Mouse (Mus musculus) heart, adult 18-20 months (tissue): ENCODE measurements at regions not wholly inside any gene's neighbourhood (a gene's known extent, or its start where the extent isn't known, plus 50 kb on each side); places are given as distances from the start of the nearest gene placed in this dataset.
A peak's percentile ranks its signal among the peaks of the same experiment; 100 is the strongest.
"Not testable (repeated sequence)": the region's sequence is repeated elsewhere in the genome, so short reads cannot be mapped to it uniquely, and the experiment has no call there.

Experiments
- DNase-seq, 2 experiments: peaks; one replicate each; pipeline ENCODE4 v3.0.0; 2021 to 2022; ENCODE audit warnings: mixed read lengths in 1 of 2

DNA sequence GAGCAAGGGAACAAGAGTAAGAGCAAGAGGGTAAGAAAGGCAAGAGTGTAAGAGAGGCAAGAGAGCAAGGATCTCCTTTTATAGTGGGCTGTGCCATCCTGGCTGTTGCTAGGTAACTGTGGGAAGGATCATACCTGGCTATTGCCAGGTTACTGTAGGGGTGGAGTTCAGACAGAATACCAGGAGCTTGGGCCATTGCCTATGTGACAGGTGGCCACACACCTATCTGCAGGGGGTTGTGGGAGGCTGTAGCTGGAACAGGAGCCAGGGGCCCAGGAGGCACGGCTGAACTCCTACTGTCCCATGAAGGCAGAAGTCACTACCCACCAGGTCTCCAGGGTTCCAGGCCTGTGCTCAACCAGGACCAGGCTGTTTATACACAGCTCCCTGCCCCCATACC lies 1149.0 kb downstream of the 9330182O14Rik start:
- DNase-seq: no peak

DNA sequence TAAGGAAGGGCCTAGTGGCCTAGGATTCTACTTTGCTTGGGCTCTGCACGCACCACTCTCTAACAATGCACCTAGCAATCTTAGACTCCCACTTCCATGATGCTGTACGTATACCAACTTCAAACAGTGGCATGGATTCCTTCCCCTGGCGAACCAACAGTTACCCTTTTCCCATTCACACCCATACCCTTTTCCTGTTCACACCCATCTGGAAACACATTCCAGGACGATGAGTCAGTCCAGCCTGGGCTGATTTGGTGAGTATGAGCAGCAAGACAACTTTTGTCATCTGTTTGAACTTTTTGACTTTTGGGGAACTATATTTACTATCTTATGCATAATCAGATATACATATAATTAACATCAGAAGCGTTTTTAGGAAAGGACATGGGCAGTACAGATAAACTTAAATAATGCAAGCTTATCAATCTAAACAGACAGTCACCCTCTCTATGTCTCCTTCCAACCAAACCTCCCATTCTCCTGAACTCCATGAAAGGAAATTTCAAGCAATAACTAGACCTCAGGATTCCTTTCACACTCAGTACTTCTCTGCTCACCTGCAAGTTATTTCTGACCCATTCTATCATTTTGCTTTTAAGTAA lies 1152.7 kb downstream of the 9330182O14Rik start:
- DNase-seq: no peak

DNA sequence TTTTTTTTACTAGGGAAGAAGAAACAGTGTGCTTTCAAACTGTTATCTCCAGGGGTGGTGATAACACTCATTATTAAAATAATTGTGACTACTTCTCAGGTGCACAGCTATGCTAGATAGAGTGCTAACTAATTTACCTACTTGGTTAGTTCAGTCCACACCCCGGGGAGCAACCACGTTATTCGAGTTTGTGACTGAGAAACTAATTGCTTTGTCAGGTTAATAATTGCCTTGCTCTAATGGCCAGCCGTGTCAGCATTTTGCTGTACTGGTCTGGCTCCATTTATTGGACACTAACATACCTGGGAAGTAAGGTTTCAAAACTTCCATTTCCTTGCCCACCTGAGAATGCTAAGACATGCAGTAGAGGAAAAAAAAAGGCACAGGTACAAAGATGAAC lies 1163.3 kb downstream of the 9330182O14Rik start:
- DNase-seq: no peak

DNA sequence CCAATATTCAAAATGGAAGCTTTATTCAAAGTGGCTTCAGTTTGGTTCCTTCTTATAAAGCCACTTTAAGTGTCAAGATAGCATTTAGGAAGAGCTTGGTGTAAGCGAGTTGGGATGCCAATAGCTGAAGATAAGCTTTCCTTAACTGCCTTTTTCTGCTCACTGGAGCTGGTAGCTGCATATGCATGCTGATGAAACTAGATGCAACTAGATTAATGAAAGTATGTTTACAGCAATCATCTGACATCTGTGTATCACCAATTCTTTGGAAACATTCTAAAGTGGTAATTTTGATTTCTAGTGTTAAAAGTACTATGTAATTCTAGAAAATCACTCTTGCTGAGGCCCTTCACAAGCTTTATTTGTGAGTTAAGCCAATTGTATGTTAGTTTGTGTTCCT lies 1172.5 kb downstream of the 9330182O14Rik start:
- DNase-seq: no peak

DNA sequence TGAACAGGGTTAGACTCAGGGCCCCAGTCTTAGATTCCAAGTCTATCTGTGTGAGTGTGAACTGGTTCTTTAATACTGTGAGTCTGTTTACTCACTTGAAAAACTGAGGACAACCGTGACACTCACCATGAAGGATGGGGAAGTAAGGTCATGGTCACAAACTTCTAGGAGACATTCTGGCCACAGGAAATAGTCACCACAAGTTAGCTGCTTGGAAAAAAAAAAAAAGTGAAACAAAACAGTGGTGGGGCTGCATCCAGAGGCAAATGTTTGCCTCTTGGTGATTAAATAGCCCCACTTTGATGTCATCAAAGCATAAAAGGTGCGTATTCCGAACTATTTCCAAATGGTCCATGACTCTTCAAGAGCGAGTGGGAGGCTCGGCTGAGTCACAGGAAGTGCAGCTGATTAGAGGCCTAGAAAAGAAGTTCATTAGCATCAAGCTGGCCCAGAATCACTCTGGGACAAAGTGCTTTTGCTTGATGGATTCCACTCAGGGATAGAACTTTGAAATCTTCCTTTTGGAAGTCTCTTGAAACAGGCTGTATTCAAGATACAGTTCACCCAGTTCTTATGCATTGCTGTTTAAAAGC lies 1177.7 kb downstream of the 9330182O14Rik start:
- no peak for DNase-seq

DNA sequence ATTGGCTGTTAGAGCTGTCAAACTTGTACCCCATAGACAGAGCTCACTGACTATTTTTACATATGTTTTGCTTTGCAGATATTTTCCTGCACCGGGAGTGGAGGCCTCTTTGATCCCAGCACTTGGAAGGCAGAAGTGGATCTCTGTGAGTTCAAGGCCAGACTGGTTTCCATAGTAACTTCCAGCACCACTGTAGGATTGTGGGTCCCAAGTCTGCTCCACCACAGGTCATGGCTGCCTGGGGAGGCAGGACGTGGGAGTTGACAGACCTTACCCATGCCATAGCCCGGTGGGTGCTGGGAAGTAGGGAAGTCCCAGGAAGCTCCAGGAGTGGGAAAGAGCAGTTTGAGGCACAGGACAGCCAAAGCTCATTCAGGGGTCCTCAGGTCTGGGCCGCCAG lies 1180.8 kb downstream of the 9330182O14Rik start:
- DNase-seq: no peak

DNA sequence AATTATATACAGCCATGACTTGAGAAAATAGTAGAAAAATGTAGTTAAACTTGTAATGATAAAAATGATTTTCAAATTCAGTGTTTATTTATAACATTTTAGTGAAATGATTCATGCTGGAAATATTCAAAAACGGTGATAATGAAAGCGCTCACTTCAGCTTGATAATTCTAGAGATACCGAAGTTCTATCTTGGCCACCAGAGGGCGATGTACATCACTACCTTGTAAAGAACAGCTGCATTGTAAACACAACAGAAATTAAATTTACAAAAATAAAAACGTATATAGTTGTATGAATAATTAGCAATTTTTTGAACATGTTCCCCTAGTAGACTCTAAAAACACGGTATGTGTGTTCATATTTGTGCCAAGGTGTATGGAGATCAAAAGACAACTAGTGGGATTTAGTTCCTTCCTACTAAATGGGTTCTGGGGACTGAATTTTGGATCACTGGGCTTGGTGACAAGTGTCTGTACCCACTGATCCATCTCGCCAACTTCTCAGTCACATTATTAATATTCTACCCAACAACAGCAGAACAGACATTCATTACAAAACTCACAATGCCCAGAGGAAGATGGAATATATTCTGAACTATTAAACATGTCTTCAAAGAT lies 1191.6 kb downstream of the 9330182O14Rik start:
- DNase-seq: peak; percentile 20 to 54

DNA sequence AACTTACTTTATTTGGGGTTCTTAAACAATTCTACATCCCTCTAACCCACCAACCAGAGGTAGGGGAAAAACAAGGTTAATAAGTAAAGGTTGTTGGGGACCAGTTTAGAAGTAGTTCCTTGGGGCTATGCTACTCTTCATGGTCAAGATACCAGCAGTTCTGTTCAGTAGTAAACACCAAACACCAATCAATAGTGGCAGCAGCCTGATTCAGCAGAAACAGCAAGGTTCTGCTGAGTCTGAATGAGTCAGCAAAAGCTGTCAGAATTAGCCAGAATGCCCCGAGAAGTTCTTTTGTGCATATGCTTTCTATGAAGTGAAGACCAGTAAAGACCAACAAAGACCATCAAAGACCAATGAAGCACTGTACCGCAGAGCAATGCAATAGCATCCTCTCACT lies 1195.1 kb downstream of the 9330182O14Rik start:
- DNase-seq: no peak

DNA sequence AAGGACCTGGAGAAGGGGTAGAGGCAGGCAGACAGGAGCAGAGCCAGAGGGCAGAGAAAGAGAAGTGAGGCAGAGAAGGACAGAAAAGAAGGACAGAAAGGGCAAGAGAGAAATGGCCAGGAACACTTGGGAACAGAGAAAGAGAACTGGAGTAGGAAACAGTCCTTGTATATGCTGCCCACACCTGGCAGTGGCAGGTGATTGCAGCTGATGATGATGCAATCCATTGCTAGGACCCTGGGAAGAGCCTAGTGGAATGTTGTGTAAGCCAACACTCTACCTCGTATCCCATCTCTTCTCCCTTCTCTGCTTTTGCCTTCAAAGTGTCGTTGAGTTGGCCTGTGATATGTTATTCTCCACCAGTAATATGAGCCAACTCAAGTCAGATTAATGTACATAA lies 1195.9 kb downstream of the 9330182O14Rik start:
- DNase-seq: no peak

DNA sequence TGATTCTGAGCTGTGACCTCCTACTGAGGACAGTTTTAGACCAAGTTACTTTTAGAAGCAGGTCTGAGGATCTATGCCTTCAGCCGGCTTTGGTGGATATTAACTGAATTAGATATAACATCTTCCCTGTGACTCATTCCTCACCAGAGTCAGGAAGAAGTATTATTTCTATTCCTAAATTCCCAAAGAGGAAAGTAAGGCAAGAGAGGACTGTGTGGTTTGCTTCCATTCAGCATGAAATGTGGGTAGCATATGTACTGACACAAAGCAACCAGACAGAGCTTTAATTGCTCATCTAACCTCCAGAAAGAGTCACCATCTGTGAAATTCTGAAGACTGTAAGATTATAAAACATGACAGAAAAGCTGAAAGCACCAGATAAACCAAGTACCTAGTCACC lies 1198.3 kb downstream of the 9330182O14Rik start:
- DNase-seq: no peak

DNA sequence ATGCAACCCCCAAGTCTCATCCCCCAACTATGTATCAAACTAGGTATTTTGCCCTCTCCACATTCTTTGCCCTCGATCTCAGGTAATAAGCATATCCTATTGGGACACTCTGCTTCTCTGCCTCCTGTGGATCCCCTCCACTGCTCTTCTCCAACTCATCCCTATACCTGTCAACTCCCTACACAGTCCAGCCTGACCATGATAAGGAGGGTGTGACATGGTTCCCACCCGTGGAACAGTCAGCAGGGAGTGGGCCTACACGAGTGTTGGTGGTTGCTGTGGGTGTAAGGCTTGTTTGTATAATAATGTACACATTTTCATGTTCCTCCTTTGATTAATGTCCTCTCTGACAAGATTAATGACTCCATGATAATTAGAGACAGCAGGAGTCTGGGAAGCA lies 1199.0 kb downstream of the 9330182O14Rik start:
- no peak for DNase-seq

DNA sequence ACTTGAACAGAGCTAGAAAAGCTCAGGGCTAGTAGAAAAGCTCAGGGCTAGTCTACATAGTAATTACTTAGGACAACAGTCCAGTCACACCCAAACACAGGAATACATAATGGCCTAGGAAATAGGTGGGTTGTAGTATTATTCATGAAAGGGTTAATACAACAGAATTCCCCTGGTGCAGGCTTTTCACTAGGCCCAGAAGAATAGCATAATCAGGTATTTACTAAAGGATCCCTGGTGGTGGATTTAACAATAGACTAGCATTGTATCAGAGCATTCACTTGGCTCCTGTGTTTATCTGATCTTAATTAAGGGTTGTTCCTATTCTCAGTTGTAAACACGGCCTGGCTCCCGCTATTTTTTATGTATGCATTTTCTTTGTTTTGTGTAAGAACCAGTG lies 1206.5 kb downstream of the 9330182O14Rik start:
- not testable (repeated sequence) for DNase-seq

DNA sequence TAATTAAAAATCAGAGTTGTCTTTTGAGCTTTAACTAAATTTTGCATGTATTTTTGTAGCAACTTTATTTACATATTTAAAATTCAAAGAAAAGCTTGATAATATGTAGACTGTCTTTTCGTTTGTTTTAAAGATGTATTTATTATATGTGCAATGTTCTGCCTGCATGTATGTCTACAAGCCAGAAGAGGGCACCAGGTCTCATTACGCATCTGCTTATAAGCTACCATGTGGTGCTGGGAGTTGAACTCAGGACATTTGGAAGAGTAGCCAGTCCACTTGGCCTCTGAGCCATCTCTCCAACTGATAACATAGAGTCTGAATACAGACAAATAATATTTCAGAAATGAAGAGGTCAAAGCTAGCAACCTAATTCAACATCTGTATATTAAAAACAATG lies 1211.4 kb downstream of the 9330182O14Rik start:
- no peak for DNase-seq

DNA sequence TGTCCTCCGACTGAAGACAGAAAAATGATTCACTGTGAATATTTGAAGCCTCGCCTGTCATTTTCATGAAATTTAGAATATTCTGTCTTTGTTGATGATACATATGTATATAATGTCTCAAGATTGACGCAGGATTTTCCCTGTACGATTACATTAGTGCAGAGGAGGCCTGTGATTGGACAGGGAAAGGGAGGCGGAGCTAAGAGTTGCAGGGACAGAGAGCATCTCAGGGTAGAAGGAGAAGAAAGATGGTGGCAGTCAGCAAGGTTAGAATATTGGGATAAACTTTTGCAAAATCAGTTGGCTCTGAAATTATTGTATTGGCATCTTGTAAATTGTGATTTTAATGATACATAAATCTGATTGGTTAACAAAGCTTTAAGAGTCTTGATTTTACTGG lies 1213.1 kb downstream of the 9330182O14Rik start:
- DNase-seq: no peak

DNA sequence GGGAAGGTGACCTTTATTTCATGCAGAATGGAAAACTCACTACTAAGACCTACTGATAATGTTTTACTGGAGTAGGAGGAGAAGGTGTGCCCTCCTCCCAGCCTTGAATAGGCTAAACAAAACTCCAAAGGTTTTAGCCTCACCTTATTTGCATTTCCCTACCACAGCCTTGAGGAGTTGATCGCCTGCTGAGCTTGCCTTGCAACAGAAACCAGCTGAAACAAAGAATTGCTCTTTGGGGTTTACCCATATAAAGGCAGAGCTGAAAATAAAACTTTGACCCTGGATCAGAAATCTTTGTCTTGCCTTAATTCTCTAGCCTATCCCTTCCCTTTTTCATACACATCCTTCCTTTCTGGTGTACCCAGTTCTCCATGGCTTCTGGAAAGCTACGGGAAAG lies 1218.0 kb downstream of the 9330182O14Rik start:
- no peak for DNase-seq

DNA sequence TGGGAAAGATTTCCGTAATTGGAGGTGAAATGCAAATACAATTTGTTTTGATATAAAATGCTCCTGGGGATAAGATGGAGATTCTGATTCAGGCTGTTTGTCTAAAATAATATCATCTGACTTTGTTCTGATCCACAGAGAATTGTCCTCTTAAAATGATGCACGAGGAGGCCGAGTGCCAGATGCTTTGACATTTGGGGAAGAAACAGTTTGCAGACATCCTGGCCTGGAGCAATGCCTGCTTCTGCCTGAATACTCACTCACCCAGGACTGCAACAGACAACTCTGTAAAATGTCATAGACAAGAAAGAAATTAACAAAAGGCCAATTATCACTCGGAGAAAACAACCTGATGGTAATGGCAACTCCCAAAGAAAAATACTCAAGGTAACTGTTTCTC lies 1225.1 kb downstream of the 9330182O14Rik start:
- DNase-seq: no peak

DNA sequence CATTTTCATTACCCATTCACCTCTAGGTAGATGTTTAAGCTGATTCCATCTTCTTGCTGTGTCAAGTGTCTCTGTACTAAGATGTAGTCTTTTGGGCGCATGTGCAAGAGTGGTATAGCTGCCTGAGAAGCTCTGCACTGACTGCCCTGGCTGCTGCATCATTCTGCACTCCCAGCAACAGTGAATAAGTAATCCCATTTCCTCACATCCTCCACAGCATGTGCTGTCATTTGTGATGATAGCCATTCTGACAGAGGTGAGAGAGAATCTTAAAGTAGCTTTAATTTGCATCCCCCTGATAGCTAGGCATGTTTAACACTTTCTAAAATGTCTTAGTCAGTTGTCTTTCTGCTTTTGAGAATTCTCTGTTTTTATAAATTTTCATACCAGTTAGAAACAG lies 1240.5 kb downstream of the 9330182O14Rik start:
- DNase-seq: no peak

DNA sequence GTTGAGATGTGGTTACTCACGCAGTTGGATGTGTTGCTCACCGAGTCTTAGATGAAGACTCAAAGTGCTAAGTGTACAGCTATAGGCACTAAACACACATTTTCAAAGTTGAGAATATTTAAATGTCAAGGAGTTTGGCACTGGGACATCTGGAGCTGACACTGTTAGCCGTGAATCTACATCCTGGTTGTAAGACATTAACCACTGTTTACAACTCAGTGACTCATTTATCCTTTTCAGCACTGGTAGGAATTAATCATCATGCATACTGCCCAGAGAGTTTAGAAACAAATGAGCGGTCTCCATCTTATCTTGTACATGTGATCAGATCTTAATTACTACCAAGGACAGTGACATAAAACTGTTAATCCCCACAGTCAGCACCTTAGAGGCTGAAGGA lies 1241.7 kb downstream of the 9330182O14Rik start:
- no peak for DNase-seq

DNA sequence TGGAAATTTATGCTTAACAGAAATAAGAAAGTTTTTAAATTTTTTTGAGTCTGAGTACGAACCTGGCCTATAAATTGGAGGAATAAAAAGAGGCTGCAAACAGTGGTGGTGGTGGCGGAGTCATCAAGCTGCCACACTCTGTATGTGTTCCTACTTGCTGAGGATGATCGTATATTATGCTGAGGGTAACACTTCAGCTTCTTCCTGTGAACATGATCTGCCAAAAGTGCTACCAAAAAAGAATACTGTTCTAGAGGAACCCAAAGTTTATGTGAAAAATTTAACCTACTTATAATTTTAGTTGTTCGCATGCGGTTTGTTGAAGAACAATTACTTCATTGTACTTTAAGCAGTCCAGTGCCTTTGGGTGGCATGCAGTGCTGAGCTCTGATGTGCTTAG lies 1245.5 kb downstream of the 9330182O14Rik start:
- DNase-seq: no peak

DNA sequence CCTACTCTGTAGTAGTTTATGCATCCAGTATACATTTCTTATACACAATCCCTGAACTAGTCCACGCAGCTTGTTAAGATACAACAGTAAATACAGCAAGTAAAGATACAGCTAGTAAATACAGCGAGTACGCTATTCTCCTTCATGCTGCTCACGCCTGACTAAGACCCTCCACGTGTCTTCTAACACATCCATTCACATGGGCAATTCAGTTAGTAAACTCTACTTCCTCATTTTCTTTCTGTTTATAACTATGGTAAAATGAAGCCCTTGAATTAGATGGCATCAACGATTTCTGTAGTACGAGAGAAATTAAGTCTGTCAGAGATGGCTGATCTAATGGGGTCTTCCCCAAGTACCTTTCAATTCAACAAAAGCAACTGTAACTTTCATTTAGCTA lies 1246.3 kb downstream of the 9330182O14Rik start:
- DNase-seq: no peak

DNA sequence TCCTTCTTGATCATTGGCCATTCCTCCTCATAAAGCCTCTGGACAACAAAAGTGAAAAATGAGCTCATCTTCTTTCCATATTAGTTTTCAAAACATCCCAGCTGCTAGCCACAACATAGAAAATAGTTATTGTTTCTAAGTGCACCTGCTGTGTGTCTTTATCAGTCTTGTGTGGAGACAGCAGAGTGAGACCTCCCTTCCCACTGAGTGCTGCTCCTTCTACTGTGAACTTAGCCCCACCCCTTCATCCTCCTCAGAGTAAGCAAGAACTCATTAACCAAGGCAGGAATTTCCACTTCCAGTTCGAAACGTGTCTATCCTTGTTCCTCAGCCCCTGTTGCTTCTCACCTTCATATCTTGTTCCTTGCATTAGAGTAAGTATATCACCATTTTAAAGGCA lies 1256.5 kb downstream of the 9330182O14Rik start:
- DNase-seq: no peak
